Comparison of ENCODE assay signal across 8 mouse cellular contexts in genomic region chr2:168590556-168590955, GRCm38 (mm10). TPM values are rescaled to one million over a fixed set of nuclear protein-coding genes. Genes with fewer than 3 reads are reported as not detected.
DNase-seq lines count a peak whose midpoint lies in the region; ATAC-seq and TF ChIP-seq lines count a peak whose summit lies in the region.

No protein-coding gene starts in this region.

- WGBS in forebrain, embryonic 12.5 days, result 50% methylated on average over 10 of the region's 10 CpGs
- WGBS in liver, embryonic 13.5 days (ENCODE audit: insufficient replicate concordance), result 13% methylated on average over 10 of the region's 10 CpGs
- 47% methylated on average over 10 of the region's 10 CpGs for WGBS in small intestine, adult 2 months

- no peaks in the 10 kb centered on the region for H3K36me3 ChIP-seq in forebrain, embryonic 12.5 days (replicated peaks)
- no peaks in the 10 kb centered on the region for H3K36me3 ChIP-seq in liver, embryonic 13.5 days
- no peaks in the 10 kb centered on the region for H3K36me3 ChIP-seq in small intestine, adult 2 months (ENCODE audit: control insufficient read depth, insufficient read depth, low read length)

- H3K9me3 ChIP-seq in forebrain, embryonic 12.5 days, result no peaks in the 10 kb centered on the region
- no peaks in the 10 kb centered on the region for H3K9me3 ChIP-seq in liver, embryonic 13.5 days (replicated peaks)

- H3K27ac ChIP-seq in forebrain, embryonic 12.5 days, result no peak overlapping the region
- H3K27ac ChIP-seq in liver, embryonic 13.5 days, result no peak overlapping the region
- H3K27ac ChIP-seq in small intestine, adult 2 months (ENCODE audit: insufficient read depth, low read depth, low read length), result peak overlapping the region; percentile 42; the same call in 1 of the 2 replicates

- H3K9ac ChIP-seq in forebrain, embryonic 12.5 days, result peak overlapping the region; percentile 61; the same call in 1 of the 2 replicates
- no peak overlapping the region for H3K9ac ChIP-seq in liver, embryonic 13.5 days

- peak overlapping the region; percentile 45 for H3K4me3 ChIP-seq in forebrain, embryonic 12.5 days (replicated peaks)
- H3K4me3 ChIP-seq in liver, embryonic 13.5 days (replicated peaks), result peak overlapping the region; percentile 52
- peak overlapping the region; percentile 41 for H3K4me3 ChIP-seq in small intestine, adult 2 months (ENCODE audit: low read depth, low read length)

- peaks cover 20% of the 10 kb centered on the region for H3K4me1 ChIP-seq in forebrain, embryonic 12.5 days
- H3K4me1 ChIP-seq in liver, embryonic 13.5 days (replicated peaks), result peaks cover 25% of the 10 kb centered on the region
- H3K4me1 ChIP-seq in small intestine, adult 2 months (ENCODE audit: control insufficient read depth, insufficient read depth, insufficient read length, low read length), result peaks cover 5% of the 10 kb centered on the region

- DNase-seq in kidney, adult 11 months, result peak; percentile 49
- no peak for DNase-seq in kidney, postnatal 4 days
- DNase-seq in liver, embryonic 13.5 days, result no peak
- no peak for DNase-seq in right cerebral cortex, adult 2 months (ENCODE audit: low spot score in 2 of 2)
- DNase-seq in left cerebral cortex, adult 11 months (ENCODE audit: low spot score), result no peak
- DNase-seq in gastrocnemius, adult 8-10 months (ENCODE audit: low spot score in 2 of 2), result no peak

- peaks cover 52% of the 10 kb centered on the region for H3K27me3 ChIP-seq in forebrain, embryonic 12.5 days
- peaks cover 32% of the 10 kb centered on the region for H3K27me3 ChIP-seq in liver, embryonic 13.5 days
- no peaks in the 10 kb centered on the region for H3K27me3 ChIP-seq in small intestine, adult 2 months (ENCODE audit: control insufficient read depth, insufficient read depth, low read length)

- no peak for TF ChIP-seq POLR2A in small intestine, adult 2 months (IDR thresholded peaks at IDR 0.05; ENCODE audit: low read depth, low read length)

- ATAC-seq in forebrain, embryonic 12.5 days (ENCODE audit: low FRiP score), result no peak
- no peak for ATAC-seq in liver, embryonic 13.5 days (ENCODE audit: low read depth)

- H3K4me2 ChIP-seq in forebrain, embryonic 12.5 days, result peak overlapping the region; percentile 75
- peak overlapping the region; percentile 73 for H3K4me2 ChIP-seq in liver, embryonic 13.5 days

- no peak for TF ChIP-seq CTCF in small intestine, adult 2 months (IDR thresholded peaks at IDR 0.05; ENCODE audit: extremely low read depth, insufficient read length, insufficient replicate concordance, low read depth, low read length)

RNA-seq across cellular contexts. Expression of gene Nfatc2, which starts 10.9 kb away (rescaled TPM):
- polyA plus RNA-seq in forebrain, embryonic 12.5 days (2016; fragmentation: Nextera tagmentation; extraction: Ambion mirVana), result 0.78 and 1.2 TPM in 2 replicates
- polyA plus RNA-seq in liver, embryonic 13.5 days (2015; fragmentation: Nextera tagmentation; extraction: Ambion mirVana), result 0.08 and 0.21 TPM in 2 replicates
- polyA plus RNA-seq in small intestine, adult 2 months (2012; rRNA removed), result 3.9 and 4.3 TPM in 2 replicates
- 10 to 100 TPM in 3 of 4 experiments, 1 to 10 TPM in 1; 7.8 to 13.6 (median 10.3) TPM for total RNA-seq in gastrocnemius, adult 8-10 months (2022)
